Mouse (Mus musculus): Measurements from ENCODE around the gene Ccpg1.

GRCm38 (mm10) chr9:72944286-72944685, 40.9 kb upstream of the Ccpg1 start:
- TF ChIP-seq CTCF (IDR thresholded peaks at IDR 0.05; ENCODE audit: low read depth): no peak
- TF ChIP-seq EP300 (IDR thresholded peaks at IDR 0.05; ENCODE audit: low read depth): no peak
